Mouse (Mus musculus) kidney, adult 2 months (tissue): ENCODE results near the gene 5330417C22Rik.

Experiments used
- CTCF ChIP-seq: fragments of 200-500 bp; conservative IDR thresholded peaks from 2 replicates; pipeline ENCODE4 v1.5.1; 2011; ENCODE audit warnings: low read depth, mild to moderate bottlenecking, control low read depth, low read length, moderate library complexity, mixed read lengths; ENCODE audit not compliant: insufficient read depth, insufficient read length
- POLR2A ChIP-seq: fragments of 200-500 bp; IDR thresholded peaks from one replicate; pipeline ENCODE4 v1.6.1; 2011; ENCODE audit warnings: low read depth, low read length, control low read depth

GRCm38 (mm10) chr3:108411754-108412121 lies 124.6 kb downstream of the 5330417C22Rik start:
- no peak for TF ChIP-seq POLR2A
- no peak for TF ChIP-seq CTCF
